Mouse (Mus musculus) cerebellum, adult 9-10 months (tissue): ENCODE measurements around the gene Elf1.
"Not testable (repeated sequence)": the region's sequence is repeated elsewhere in the genome, so short reads cannot be mapped to it uniquely, and the experiment has no call there.

Experiments
- DNase-seq: peaks from one replicate; pipeline ENCODE4 v3.0.0; 2022

Gene Elf1

DNA sequence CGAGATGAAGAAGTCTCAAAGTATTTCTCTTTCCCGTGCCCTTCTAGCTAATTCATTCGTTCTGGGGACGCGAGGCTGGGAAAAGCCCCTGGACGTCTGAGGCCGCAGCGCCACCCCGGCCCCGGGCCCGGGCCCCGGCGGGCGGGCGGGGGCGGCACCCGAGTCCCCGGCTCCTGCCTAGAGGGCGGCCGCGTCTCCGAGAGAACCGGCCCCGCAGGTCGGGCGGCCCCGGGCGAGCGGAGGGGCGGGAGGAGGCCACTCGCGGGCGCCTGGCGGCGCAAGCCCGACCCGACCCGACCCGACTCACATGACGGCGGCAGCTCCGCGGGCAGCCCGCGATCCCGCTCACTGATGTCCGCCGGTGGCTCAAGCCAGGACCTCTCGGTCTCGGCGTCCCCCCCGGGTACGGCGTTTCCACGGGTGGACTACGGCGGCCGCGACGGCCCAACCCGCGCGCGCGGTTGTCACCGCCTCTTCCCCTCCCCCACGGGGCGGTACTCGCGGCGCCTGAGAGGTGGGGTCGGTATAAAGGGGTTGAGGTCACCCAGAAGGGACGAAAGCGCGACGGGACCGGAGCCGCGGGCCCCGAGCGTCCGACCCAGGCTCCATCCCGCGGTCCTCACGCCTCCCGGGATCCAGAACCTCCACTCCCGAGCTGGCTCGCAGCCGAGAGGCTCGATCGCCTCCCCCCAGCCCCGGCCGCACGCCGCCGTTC lies at the start of gene Elf1:
Gene Elf1, plus strand, starts transcription at position 571 of the 715 bp plus-strand sequence.
- DNase-seq, result peak; percentile 96

DNA sequence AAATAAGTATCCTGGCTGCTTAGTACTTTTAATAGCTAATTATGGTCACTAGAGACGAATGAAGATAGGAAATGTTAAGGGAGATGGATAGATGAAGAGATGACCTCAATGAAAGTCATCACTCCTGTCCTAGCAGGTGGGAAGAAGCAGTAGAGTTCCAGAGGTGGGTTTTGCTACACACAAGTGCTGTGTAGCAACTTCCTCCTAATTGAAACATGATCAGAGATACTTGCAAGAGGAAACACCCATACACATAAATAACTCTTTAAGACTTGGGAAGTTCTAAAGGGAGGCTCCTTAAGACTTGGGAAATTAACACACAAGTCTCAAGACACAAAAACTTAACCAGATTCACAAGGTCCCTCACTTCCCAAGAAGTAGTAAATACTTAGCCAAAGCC lies 46.9 kb upstream of the Elf1 start:
- DNase-seq, result no peak

DNA sequence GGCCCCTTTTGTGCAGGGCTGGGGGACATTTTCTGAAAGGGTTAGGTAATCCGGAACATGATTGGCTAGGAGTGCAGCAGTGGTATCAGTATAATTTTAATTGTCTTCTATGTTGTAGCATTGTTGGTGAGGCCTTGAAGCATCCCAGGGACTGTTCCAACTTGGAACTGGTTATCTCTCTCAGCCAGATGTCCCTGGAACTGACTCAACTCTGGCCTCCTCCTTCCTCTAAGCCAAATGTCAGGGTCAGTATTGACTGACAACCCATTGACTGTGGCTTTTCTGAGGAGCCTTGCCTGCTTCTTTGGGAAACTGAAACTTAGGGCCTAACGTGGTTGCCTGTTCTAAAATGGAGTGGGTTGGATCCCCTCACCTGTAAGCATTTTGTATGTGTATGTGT lies 40.3 kb upstream of the Elf1 start:
- DNase-seq, result no peak

DNA sequence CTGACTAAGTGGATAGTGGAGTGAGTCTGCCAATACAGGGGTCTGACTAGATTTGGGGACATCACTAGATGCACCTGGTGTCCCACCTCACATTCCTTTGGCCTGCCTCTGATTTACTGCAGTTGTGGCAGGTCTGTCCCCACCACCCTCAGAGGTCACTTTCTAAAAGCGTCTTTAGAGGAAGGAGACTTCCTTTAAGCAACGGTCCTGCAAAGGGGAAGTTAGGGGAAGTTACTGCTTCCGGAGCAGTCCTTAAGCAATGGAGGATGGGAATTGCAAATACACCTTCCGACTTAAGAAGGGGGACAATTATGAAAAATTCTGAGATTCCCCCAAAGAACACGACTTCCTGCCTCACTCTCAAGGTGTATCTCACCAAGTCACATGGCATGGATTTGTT lies 39.6 kb upstream of the Elf1 start:
- DNase-seq, result no peak

DNA sequence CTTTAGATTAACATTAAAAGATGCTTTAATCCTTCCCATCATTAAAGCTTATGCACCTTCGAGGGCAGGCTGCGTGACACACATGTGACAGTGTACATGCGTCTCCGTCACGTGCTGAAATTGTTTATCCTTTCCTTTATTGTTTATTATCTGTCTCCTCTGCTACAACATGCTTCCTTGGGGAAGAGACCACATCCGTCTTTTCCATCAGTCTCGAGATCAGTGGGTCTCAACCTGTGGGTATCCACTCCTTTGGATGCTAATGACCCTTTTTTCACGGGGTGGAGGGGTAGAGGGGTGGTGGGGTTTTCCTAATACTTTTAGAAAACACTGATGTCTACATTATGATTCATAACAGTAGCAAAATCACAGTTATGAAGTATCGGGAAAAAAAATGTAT lies 36.4 kb upstream of the Elf1 start:
- no peak for DNase-seq

DNA sequence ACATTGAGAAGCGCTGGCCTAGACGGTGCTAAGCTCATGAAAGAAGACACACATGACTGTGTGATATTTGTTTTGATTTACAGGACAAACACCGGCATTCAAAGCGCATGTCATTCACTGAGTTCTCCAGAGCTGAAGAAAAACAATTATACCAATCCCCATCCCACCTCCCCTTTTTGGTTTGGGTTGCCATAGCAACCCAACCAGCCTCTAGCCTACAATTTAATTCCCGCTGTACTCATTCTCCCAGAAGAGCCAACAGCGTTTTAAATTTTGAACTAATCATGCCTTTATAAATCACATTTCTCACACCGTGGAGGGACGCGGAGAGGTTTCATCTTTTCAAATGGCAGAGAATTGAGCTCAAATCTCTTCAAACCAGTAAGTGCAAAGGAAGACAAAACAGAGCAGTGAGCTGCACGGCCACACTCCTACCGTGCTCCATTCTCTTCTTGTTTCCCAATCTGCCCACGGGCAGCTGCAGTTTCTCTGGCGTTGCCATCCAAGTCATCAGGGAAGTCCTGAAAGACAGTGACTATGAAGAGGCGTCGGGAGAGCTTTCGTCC lies 35.9 kb upstream of the Elf1 start:
- no peak for DNase-seq

DNA sequence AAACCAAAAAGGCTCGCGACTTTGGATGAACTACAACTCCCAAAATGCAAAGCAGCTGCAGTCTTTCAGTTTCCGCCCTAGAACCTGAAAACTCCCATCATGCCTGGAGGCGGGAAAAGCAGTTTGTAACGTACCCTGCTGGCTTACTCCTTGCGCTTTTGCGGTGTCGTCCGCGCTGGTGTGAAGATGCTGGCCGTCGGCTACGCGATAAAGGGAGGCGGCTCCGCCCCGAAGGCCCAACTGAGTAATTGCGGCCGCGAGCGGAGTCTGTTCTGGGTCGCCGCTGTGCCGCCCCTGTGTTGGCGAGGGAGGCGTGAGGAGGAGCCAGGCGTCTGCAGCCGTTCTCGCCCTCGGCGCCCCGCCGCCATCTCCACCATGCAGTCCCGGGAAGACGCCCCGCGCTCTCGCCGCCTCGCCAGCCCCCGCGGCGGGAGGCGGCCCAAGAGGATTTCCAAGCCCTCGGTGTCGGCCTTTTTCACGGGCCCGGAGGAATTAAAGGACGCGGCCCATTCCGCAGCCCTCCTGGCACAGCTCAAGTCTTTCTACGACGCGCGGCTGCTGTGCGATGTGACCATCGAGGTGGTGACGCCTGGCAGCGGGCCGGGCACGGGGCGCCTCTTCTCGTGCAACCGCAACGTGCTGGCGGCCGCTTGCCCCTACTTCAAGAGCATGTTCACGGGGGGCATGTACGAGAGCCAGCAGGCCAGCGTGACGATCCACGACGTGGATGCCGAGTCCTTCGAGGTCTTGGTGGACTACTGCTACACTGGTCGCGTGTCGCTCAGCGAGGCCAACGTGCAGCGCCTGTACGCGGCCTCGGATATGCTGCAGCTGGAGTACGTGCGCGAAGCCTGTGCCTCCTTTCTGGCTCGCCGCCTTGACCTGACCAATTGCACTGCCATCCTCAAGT lies 29.1 kb upstream of the Elf1 start, which contains the start of gene Kbtbd6:
Gene Kbtbd6, plus strand, starts transcription at position 155 of the 910 bp plus-strand sequence.
- DNase-seq, result peak; percentile 80

DNA sequence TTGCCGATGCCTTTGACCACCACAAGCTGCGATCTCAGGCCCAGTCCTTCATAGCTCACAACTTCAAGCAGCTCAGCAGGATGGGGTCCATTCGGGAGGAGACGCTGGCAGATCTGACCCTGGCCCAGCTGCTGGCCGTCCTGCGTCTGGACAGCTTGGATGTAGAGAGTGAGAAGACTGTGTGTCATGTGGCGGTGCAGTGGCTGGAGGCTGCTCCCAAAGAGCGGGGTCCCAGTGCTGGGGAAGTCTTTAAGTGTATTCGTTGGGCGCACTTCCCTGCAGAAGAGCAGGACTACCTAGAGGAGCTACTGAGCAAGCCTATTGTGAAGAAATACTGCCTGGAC lies 28.4 kb upstream of the Elf1 start:
- not testable (repeated sequence) for DNase-seq

DNA sequence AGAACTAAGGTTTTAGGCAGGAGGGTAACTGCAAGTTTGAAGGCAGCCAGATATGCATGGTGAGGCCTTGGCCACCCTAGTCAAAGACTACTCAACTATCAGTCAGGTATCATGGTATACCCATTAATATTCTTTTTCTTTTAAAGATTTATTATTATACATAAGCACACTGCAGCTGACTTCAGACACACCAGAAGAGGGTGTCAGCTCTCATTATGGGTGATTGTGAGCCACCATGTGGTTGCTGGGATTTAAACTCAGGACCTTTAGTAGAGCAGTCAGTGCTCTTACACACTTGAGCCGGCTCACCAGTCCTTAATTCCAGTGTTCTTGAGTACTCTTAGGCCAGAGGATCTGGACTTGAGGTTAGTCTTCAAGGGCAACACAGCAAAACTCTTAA lies 20.6 kb upstream of the Elf1 start:
- DNase-seq, result no peak

DNA sequence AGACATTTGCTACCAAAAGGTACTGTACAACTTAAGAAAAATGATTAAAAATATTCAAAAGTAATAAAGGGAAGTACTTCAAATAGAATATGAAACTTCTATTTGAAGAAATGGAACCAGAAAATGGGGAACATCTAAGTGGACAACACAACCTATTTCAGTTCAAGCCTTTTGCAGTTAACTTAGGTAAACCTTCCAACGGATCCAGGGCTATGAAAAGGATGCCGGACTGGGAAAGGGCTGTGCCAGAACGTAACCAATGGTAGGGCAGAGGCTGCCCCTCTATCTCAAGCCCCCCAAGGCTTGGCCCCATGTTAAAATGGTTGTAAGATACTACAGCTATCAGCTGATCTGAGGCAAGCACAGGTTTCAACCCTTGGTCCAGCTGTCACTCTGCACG lies 20.0 kb upstream of the Elf1 start:
- DNase-seq, result no peak

DNA sequence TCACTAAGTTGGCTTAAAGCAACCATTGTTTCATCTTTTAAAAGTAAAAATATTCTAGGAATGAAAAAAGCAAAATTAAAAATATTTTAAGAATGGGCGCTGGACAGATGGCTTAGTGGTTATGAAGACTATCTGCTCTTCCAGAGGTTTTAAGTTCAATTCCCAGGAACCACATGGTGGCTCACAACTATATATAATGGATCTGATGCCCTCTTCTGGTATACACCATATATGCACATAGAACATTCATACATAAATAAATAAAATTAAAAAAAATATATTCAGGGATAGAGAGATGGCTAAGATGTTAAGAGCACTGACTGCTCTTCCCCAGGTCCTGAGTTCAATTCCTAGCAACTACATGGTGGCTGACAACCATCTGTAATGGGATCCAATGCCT lies 15.4 kb upstream of the Elf1 start:
- DNase-seq, result no peak

DNA sequence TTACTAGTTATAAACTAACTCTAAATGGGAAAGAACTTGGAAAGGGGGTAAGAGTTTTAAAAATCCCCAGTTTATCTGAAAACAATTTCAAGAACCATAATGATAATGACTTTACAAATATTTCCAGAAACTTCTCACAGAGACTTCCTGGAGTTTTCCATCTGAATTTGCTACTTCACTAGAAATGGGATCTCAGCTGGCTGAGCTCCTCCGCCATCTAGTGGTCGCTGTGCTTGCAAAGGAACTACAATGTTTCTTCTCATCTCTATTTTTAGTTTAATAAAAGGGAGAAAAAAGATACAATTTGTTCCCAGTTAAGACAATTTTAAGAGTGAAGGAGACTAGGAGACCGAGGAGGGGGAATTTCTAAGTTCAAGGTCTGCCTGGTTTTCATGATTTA lies 13.4 kb upstream of the Elf1 start:
- peak; percentile 42 for DNase-seq

DNA sequence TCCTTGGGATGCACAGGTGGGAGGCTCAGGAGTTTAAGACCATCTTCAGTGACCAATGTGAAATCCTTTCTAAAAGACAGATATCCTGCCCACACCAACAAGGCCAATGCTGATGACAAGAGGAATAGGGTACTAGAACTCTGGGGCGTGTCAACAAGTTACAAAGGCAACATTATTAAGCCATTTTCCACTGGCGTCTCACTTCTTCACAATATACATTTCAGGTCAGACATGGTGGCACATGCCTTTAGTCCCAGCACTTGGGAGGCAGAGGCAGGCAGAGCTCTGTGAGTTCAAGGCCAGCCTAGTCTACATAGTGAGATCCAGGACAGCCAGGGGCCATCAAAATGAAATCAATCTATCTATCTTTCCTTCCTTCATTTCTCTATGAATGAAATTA lies 7.6 kb upstream of the Elf1 start:
- DNase-seq, result no peak

DNA sequence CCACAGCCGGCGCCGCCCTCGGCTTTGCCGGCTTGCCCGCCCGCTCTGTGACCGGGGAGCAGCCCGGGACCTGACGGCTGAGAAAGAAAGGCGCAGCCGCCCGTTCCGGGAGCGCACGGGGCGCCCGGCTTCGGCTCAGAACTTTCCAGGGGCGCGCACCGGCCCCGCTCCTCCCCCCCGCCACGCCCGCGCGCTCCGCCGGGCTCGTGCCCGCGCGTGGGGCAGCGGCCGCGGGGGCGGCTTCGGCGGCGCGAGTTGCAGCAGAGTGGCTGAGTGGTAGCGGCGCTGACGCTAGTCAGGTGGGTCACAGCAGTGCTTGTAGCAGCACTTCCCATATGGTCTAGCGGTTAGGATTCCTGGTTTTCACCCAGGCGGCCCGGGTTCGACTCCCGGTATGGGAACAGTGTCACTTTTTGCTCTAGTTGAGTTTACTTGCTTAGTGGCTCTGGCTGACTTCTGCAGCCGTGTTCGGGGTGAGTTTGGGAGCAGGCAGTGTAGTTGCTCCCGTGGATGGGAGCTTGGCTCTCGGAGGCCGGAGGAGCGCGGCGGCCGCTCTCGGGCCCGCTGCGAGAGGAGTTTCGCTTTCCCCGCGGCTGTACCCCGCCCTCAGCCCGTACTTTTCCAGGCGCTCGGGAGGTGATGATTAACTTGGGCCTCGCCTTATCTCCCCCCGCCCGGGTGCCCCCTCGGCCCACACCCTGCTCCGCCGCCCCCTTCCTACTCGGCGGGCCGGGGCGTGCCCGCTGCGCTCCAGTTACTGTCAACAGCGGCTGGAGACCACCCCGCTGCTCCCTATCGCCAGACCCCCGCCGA lies 551 bp downstream of the Elf1 start, which contains the start of gene Wbp4:
Gene Wbp4, minus strand, starts transcription at position 182 of the 813 bp plus-strand sequence.
- DNase-seq, result peak; percentile 97

DNA sequence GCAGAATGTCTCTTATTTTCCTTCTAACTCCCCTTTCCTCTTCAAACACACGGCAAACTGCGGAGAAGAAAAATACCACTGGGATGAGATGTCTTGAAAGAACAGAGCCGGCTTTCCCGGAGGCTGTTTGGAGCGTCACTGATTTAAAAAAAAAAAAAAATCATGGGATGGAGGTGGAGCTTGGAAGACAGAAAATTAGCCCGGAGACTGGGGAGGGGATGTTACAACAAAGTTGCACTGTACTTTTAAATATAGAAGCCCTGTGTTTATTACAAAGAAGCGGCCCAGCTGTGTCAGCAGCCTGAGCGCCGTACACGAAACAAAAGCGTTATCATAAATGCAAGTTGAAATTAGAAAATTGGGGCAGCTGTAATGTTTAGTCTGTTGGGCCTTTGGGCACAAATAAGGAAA lies 1.3 kb downstream of the Elf1 start:
- no peak for DNase-seq

DNA sequence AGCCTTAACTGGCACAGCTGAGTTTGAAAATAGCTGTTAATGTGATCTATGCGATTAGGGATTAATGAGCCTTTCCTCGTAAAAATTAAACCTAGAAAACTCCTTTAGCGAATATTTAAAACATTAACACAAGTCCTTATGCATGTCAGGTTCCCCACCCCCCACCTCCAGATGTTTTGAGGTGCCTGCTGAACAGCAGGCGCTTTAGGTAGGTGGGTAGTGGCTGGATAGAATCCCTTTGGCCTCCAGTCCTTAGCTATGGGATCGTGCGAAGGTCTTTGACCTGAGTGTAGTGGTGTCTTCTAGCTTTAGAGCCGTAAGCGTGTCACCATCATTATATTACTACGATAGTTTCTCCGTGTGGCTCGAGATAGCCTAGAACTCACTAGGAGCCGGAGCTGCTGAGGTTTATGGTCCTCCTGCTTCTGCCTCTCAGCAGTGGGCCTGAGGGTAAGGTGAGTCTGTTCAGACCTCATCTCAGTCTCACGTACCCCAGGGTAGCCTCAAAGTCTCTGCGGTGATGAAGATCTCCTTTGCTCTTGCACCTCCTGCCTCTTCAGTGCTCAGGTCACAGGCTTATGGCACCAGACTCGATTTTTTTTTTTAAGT lies 1.9 kb downstream of the Elf1 start:
- DNase-seq, result peak; percentile 60

DNA sequence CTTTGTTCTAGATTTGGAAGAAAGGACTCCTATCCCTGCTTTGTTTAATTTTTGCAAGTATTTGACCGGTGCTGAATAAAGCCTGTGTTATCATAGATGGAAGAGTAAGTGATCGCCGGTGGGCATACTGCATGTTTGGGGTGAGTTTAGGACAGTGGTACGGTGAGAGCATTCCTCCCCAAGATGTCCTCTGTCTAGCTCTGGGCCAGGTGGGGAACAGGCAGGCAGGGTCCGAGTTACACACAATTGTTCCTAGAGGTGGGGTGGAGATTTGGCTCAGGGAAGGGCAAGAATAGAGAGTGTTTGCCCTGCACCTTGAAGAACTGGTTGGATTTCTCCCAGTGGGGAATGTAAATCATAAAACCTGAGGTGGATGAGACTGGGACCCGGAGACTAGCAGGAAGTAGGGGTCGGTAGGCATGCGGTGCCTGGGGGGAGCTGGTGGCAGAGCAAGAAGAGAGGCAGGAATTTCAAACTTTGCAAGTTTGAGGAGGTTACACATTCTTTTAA lies 2.7 kb downstream of the Elf1 start:
- peak; percentile 39 for DNase-seq

DNA sequence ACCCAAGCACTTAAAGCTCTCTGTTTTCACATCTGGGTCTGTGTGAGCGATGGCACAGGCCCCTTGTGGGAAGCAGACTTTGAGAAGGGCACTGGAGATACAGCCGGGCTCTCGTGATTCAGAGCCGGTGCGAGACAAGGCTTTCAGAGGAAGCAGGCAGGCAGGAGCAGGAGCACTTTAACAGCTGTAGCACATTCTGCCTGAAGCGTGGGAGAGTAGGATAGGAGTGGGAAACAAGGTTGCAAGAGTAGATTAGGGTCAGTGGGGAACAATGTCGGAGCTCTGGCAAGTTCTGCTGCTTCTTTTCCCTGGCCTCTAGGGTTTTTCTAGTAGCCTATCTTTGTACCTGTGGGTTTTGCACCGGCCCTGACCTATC lies 5.6 kb downstream of the Elf1 start:
- peak; percentile 15 for DNase-seq

DNA sequence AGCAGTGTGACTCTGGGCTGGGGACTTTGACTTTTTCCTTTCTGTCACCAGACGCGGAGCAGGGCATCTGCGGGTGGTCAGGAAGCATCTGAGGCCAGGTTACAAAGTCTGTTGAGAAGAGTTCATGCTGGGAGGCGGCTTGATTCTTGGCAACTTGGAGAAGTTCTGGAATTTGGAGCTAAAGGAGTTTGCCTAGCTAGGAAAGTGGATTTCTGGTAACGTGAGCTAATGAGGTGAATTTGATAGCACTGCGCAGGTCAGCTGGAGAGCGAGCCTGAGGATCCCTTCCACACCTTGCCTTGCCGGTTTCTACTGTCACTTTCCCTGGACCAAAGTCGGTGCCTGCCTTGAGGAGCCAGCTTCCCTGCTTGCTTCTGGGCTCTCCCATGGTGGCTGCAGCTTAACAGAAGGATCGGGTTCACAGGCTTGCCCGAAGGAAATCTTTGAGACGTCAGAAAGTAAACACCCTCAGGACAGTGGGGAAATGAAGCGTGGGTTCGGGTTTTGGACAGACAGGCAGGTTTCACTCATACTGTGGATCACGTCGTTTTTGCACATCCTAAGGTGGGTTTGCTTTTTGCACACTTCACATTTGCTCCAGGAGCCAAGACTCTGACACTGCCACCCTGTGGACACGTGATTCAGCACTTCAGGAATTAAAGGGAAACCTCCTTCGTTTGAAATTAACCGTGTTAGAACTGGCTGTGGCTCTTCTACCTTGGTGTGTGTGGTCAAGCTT lies 6.2 kb downstream of the Elf1 start:
- DNase-seq, result peak; percentile 84

DNA sequence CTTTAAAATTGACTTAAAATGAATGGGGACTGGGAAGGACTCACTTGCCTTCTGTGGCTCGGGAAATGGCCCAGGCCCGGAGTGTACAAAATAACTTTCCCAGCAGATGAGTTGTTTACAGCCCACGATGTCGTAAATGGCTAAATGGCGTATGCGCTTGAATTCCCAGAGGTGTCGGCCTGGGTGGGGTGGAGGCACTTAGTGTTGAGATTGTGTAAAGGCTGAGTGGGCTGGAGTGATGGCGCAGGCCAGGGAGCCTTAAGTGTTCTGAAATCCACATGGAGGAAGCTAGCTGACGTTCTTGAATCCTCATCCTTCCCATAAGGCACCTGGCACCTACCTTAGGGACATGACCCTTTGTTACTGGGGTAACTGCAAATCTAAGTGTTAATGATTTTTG lies 7.5 kb downstream of the Elf1 start:
- peak; percentile 34 for DNase-seq

DNA sequence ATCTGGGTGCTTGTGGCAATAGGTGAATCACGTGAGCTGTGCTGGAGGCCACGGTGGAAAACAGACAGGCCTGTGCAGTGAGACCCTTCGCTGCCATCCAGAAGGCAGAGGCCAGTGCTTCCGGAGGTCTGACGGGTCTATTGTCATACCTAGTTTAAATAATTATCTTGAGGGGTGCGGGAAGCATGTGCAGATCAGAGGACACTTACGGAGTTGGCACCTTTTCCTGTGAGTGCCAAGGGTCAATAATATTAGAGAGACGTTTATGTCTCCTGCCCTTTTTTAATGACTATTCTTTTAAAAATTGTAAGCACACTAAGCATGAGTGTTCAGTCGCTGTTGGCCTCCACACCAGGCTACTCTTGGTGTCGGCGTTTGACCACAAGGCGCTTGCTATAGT lies 8.2 kb downstream of the Elf1 start:
- peak; percentile 23 for DNase-seq

DNA sequence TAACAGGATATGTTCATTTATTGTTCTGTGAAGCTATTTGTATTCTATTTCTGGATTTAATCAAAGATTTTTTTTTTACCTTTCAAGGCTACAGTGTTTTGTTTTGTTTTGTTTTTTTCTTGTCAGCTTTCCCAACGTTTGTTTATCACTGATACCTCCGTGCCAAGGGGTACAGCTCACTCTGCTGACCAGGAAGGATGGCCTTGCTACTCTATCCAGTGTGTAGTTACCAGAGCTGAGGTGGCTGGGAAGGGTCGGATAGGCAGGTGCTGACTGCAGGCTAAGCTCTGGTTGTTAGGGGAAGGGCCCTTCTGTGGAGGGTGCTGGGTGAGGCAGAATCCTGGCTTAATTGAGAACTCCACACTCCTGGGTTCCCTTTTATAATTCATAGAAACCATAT lies 9.3 kb downstream of the Elf1 start:
- DNase-seq, result no peak
